Mouse (Mus musculus): ENCODE measurements at regions not wholly inside any gene's neighbourhood (a gene's known extent, or its start where the extent isn't known, plus 50 kb on each side); places are given as distances from the start of the nearest gene placed in this dataset.
A peak's percentile ranks its signal among the peaks of the same experiment; 100 is the strongest.

GRCm38 (mm10) chr7:78971644-78972313 lies 58.6 kb downstream of the Isg20 start:
- no peak overlapping the region for H3K4me3 ChIP-seq
- no peaks in the 10 kb centered on the region for H3K9me3 ChIP-seq
- H3K4me1 ChIP-seq, result peaks cover 18% of the 10 kb centered on the region
- H3K27me3 ChIP-seq (ENCODE audit: poor library complexity, severe bottlenecking), result no peaks in the 10 kb centered on the region
- WGBS, result 59% methylated on average over 12 of the region's 12 CpGs
- no peak for DNase-seq (ENCODE audit: extremely low spot score, low spot score)
- 0 out of 2 replicates have a peak overlapping the region, but pooled peaks have one; percentile 6 for H3K27ac ChIP-seq
- no peaks in the 10 kb centered on the region for H3K36me3 ChIP-seq (replicated peaks)

GRCm38 (mm10) chr7:78989751-78990206 lies 63.5 kb upstream of the Acan start:
- H3K9me3 ChIP-seq, result no peaks in the 10 kb centered on the region
- peak overlapping the region; percentile 53 for H3K4me3 ChIP-seq
- DNase-seq (ENCODE audit: extremely low spot score, low spot score), result no peak
- H3K4me1 ChIP-seq, result peaks cover 22% of the 10 kb centered on the region
- peaks cover 30% of the 10 kb centered on the region for H3K27me3 ChIP-seq (ENCODE audit: poor library complexity, severe bottlenecking)
- peak overlapping the region; percentile 75 for H3K27ac ChIP-seq
- 35% methylated on average over 5 of the region's 5 CpGs for WGBS
- H3K36me3 ChIP-seq (replicated peaks), result no peaks in the 10 kb centered on the region

- DNase-seq (ENCODE audit: extremely low spot score, low spot score), result peak; percentile 71
These were observed 62.8 kb upstream of the Acan start for GRCm38 (mm10) chr7:78990302-78991038.

GRCm38 (mm10) chr7:78992991-78993390 lies 60.3 kb upstream of the Acan start:
- Histone ChIP-seq H3K27ac (no peak overlapping the region), H3K4me1 (peaks cover 20% of the 10 kb centered on the region), H3K9me3 (no peaks in the 10 kb centered on the region), H3K27me3 (ENCODE audit: poor library complexity, severe bottlenecking) (peaks cover 30% of the 10 kb centered on the region), H3K4me3 (no peak overlapping the region), H3K36me3 (replicated peaks) (no peaks in the 10 kb centered on the region)
- DNase-seq (ENCODE audit: extremely low spot score, low spot score), result no peak
- 89% methylated on average over 7 of the region's 7 CpGs for WGBS

More at GRCm38 (mm10) chr7:78990302-78991038, 62.8 kb upstream of the Acan start:
- WGBS, result 5% methylated on average over 27 of the region's 27 CpGs
- Histone ChIP-seq H3K9me3 (no peaks in the 10 kb centered on the region), H3K4me3 (peak overlapping the region; percentile 53), H3K27ac (peak overlapping the region; percentile 75), H3K27me3 (ENCODE audit: poor library complexity, severe bottlenecking) (peaks cover 30% of the 10 kb centered on the region), H3K36me3 (replicated peaks) (no peaks in the 10 kb centered on the region), H3K4me1 (peaks cover 24% of the 10 kb centered on the region)

- no peak for DNase-seq (ENCODE audit: extremely low spot score, low spot score)
- Histone ChIP-seq H3K27me3 (ENCODE audit: poor library complexity, severe bottlenecking) (peaks cover 28% of the 10 kb centered on the region), H3K27ac (no peak overlapping the region), H3K4me1 (peaks cover 20% of the 10 kb centered on the region), H3K4me3 (no peak overlapping the region), H3K36me3 (replicated peaks) (no peaks in the 10 kb centered on the region), H3K9me3 (no peaks in the 10 kb centered on the region)
- 88% methylated on average over 8 of the region's 8 CpGs for WGBS
These were observed 59.1 kb upstream of the Acan start for GRCm38 (mm10) chr7:78994134-78994533.

GRCm38 (mm10) chr7:78995034-78995433 lies 58.2 kb upstream of the Acan start:
- Histone ChIP-seq H3K27me3 (ENCODE audit: poor library complexity, severe bottlenecking) (peaks cover 19% of the 10 kb centered on the region), H3K36me3 (replicated peaks) (no peaks in the 10 kb centered on the region), H3K4me1 (peaks cover 16% of the 10 kb centered on the region), H3K27ac (no peak overlapping the region), H3K4me3 (no peak overlapping the region), H3K9me3 (no peaks in the 10 kb centered on the region)
- DNase-seq (ENCODE audit: extremely low spot score, low spot score), result no peak
- 82% methylated on average over 2 of the region's 2 CpGs for WGBS

- WGBS, result 82% methylated on average over 4 of the region's 4 CpGs
- no peaks in the 10 kb centered on the region for H3K9me3 ChIP-seq
- H3K36me3 ChIP-seq (replicated peaks), result no peaks in the 10 kb centered on the region
- peaks cover 8% of the 10 kb centered on the region for H3K4me1 ChIP-seq
- no peak for DNase-seq (ENCODE audit: extremely low spot score, low spot score)
- H3K27me3 ChIP-seq (ENCODE audit: poor library complexity, severe bottlenecking), result peaks cover 13% of the 10 kb centered on the region
- no peak overlapping the region for H3K4me3 ChIP-seq
- H3K27ac ChIP-seq, result no peak overlapping the region
These were observed 57.5 kb upstream of the Acan start for GRCm38 (mm10) chr7:78995820-78996219.
